1 mouse cellular context compared by ENCODE assay signal in genomic region chr11:96028130-96028529, GRCm38 (mm10).
TF ChIP-seq lines count a peak whose summit lies in the region.

No protein-coding gene starts in this region.

TF ChIP-seq in MEL, 35 proteins besides CTCF, POLR2A, EP300 and RAD21 (continued from another document):
- no peak for TF ChIP-seq MYB (IDR thresholded peaks at IDR 0.05; ENCODE audit: low read depth, low read length)
- TF ChIP-seq RCOR1 (IDR thresholded peaks at IDR 0.05; ENCODE audit: low read depth, low read length) = no peak
- TF ChIP-seq GATA1 (IDR thresholded peaks at IDR 0.05; ENCODE audit: low read depth, low read length) = peak; percentile 78
- TF ChIP-seq HCFC1 (IDR thresholded peaks at IDR 0.05; ENCODE audit: low read depth, low read length) = peak; percentile 53; the same call in 1 of the 2 replicates
- peak; percentile 69; the same call in 1 of the 2 replicates for TF ChIP-seq MAZ (IDR thresholded peaks at IDR 0.05; ENCODE audit: low read depth, low read length)
- 0 out of 2 replicates have a peak, but pooled peaks have one; percentile 54 for TF ChIP-seq MYC (IDR thresholded peaks at IDR 0.05; ENCODE audit: low read depth, low read length)
- TF ChIP-seq ELF1 (IDR thresholded peaks at IDR 0.05; ENCODE audit: low read depth, low read length) = no peak
- TF ChIP-seq POLR2AphosphoS5 (IDR thresholded peaks at IDR 0.05; ENCODE audit: borderline replicate concordance, low read depth, low read length) = no peak
- peak; percentile 65; the same call in 1 of the 2 replicates for TF ChIP-seq TBP (IDR thresholded peaks at IDR 0.05; ENCODE audit: low read depth, low read length)
- peak; percentile 60; the same call in 1 of the 2 replicates for TF ChIP-seq ZMIZ1 (IDR thresholded peaks at IDR 0.05; ENCODE audit: low read depth, low read length)
TF ChIP-seq in MEL: peak in this region for 10.
